Mouse (Mus musculus) hindbrain, embryonic 16.5 days (tissue): Measurements from ENCODE around the gene Ehbp1. TPM values are rescaled to one million over a fixed set of nuclear protein-coding genes. Genes with fewer than 3 reads are reported as not detected.

Source experiments
- ATAC-seq: fragments of 200-750 bp; cut with Nextera tagmentation; 2 replicates; pipeline ENCODE4 v1.8.0; 2017; ENCODE audit warnings: moderate TSS enrichment, moderate library complexity
- H3K27ac ChIP-seq: fragments of 300-500 bp; sonication (generic); 2 replicates; pipeline ENCODE4 v1.5.1; 2014; ENCODE audit warnings: low read depth, mild to moderate bottlenecking, control low read depth, low read length, moderate library complexity
- H3K27me3 ChIP-seq: fragments of 300-500 bp; sonication (generic); replicated peaks from 2 replicates; pipeline ENCODE4 v1.6.1; 2014; ENCODE audit warnings: low read length; ENCODE audit not compliant: control insufficient read depth, insufficient read depth
- H3K36me3 ChIP-seq: fragments of 300-500 bp; sonication (generic); 2 replicates; pipeline ENCODE4 v1.6.1; 2014; ENCODE audit warnings: mild to moderate bottlenecking, low read length, moderate library complexity, mixed read lengths; ENCODE audit not compliant: control insufficient read depth, insufficient read depth
- H3K4me1 ChIP-seq: fragments of 300-500 bp; sonication (generic); 2 replicates; pipeline ENCODE4 v1.6.1; 2014; ENCODE audit warnings: low read depth, low read length; ENCODE audit not compliant: control insufficient read depth, insufficient read depth
- H3K4me2 ChIP-seq: fragments of 300-500 bp; sonication (generic); 2 replicates; pipeline ENCODE4 v1.6.1; 2014; ENCODE audit warnings: mild to moderate bottlenecking, low read length, control low read depth, moderate library complexity
- H3K4me3 ChIP-seq: fragments of 300-500 bp; sonication (generic); 2 replicates; pipeline ENCODE4 v1.5.1; 2014; ENCODE audit warnings: mild to moderate bottlenecking, low read length, control low read depth, moderate library complexity
- H3K9ac ChIP-seq: fragments of 300-500 bp; sonication (generic); 2 replicates; pipeline ENCODE4 v1.6.1; 2014; ENCODE audit warnings: low read depth, mild to moderate bottlenecking, control low read depth, low read length, moderate library complexity
- H3K9me3 ChIP-seq: fragments of 300-500 bp; sonication (generic); 2 replicates; pipeline ENCODE4 v1.6.1; 2014; ENCODE audit warnings: mild to moderate bottlenecking, low read length, moderate library complexity; ENCODE audit not compliant: control insufficient read depth
- WGBS: fragments of 180-500 bp; shearing (Covaris S2); extraction: QIAGEN DNeasy Blood & Tissue Kit; methylation state at CpG from one replicate; pipeline ENCODE4 v1.1.7; 2014; 5-methylcytosine and 5-hydroxymethylcytosine counted together
- polyA plus RNA-seq: library from polyadenylated mRNA; unstranded; fragments of >200 nt; fragmentation: Nextera tagmentation; extraction: Ambion mirVana; gene quantifications from 2 replicates; pipeline ENCODE4 v1.2.1, GENCODE M21; 2015

Gene Ehbp1
- polyA plus RNA-seq, 1 experiment from 2014 or later, result 20.1 TPM

DNA sequence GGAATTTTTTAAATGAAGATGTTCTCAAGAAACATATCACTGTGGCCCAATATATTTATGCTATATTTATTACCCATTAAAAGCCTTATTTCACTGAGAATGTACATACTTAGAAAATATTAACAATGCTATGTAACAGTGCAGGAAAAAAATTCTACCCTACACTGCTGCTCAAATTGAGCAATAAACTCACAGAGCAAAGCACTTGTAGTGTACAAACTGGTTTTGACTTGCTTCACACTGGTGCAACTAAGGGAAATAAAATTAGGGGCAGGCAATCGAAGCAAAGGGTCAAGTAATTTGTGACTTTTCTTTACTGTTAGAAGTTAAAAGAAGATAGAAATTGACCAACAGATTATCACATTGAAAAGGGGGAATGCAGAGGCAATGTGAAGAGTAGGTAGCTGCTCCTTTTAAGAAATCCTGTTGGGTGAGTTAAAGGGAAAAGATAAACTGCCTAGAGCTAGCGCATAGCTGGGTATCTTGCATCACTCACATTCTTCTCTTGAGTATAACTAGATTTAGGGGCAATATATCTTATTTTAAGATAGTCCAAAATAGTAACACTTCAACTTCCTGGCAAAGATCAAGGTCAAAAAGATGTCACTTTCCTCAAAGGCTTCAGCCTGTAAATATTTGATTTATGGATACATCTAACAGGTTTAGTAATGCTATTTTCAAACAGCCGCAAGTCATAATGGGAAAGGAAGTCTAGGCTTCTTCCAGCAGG, 186.6 kb downstream of the Ehbp1 start:
- H3K4me2 ChIP-seq, result no peak overlapping the region
- H3K9me3 ChIP-seq, result no peaks in the 10 kb centered on the region
- no peaks in the 10 kb centered on the region for H3K27me3 ChIP-seq
- H3K4me3 ChIP-seq, result no peak overlapping the region
- H3K27ac ChIP-seq, result no peak overlapping the region
- 92% methylated on average over 3 of the region's 3 CpGs for WGBS
- no peak overlapping the region for H3K9ac ChIP-seq
- H3K36me3 ChIP-seq, result no peaks in the 10 kb centered on the region
- H3K4me1 ChIP-seq, result no peaks in the 10 kb centered on the region
- no peak for ATAC-seq

DNA sequence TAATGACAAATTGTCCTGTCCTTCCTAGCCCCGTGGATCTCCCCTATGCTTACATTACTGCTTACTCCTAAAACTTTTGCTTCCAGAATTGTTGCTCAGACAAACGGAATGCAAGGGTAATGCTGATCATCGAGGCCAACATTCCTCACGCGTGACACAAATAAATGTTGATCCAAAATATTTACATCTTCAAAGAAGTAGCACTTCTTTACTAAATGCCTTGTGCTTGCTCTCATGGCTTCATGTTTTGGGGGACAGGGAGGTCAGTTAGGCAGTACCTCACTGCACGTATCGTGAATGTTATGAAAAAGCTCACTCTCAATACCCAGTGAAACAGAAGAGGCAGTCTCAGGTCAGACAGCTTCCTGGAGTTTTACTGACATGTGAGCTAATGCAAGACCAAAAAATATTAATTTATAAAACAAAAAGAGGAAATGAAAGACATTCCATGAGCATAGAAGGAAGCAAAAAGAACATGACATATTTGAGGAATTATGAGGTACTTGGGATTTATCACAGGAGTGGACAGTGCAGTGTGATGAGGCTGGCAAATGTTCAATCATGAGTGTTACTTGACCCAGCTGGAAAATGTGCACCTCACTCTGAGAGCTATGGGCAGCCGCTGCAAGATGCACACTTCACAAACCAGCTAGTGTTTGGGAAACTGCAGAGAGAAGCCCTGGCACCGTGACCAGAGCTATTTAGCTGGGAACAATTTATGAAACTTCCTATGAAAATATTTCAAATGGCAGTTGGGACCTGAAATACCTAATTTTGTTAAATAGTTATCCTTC, 187.4 kb downstream of the Ehbp1 start:
- H3K27ac ChIP-seq, result no peak overlapping the region
- no peaks in the 10 kb centered on the region for H3K9me3 ChIP-seq
- no peak overlapping the region for H3K4me3 ChIP-seq
- H3K36me3 ChIP-seq, result no peaks in the 10 kb centered on the region; the same call in 1 of the 2 replicates
- H3K9ac ChIP-seq, result no peak overlapping the region
- no peaks in the 10 kb centered on the region for H3K27me3 ChIP-seq
- H3K4me2 ChIP-seq, result no peak overlapping the region
- ATAC-seq, result no peak
- H3K4me1 ChIP-seq, result no peaks in the 10 kb centered on the region
- WGBS, result 85% methylated on average over 9 of the region's 9 CpGs

DNA sequence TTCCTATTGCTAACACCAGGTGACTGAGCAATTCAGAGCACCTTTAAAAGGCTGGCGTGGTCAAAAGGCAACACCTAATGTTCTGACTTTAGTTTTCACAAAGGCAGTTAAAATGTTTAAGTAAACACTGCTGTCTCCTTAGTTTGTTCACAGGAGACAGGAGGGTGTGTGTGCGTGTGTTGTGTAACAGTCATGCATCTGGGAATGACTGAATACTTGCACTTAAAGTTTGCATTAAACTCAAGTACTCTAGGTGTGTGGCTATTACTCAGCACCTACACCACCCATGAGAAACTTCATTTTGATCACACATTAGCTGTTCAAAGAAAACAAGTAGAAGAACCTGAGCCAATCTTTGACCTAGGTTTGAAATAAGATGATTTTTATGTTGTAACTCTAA, 201.4 kb downstream of the Ehbp1 start:
- Histone ChIP-seq H3K4me1 (no peaks in the 10 kb centered on the region), H3K27ac (no peak overlapping the region), H3K9me3 (no peaks in the 10 kb centered on the region), H3K4me3 (no peak overlapping the region), H3K9ac (no peak overlapping the region), H3K4me2 (no peak overlapping the region), H3K36me3 (0 out of 2 replicates have a peak, but pooled peaks cover 5% of the 10 kb centered on the region), H3K27me3 (no peaks in the 10 kb centered on the region)
- no peak for ATAC-seq
- 84% methylated on average over 2 of the region's 2 CpGs for WGBS

DNA sequence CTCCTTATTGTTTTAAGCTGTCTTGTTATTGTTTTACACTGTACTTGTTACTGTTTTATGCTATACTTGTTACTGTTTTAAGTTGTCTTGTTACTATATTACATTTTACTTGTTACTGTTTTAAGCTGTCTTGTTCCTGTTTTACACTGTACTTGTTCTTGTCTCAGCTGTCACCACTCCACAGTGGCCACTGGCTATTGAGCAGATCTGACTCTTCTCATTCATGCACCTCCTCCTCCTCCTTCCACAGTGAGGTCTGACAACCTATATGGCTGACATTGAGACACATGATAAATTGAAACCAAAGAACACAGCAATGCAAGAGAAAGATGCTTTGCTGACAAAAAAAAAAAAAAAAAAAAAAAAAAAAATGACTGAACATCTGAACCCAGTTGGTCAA, 203.6 kb downstream of the Ehbp1 start:
- no peak overlapping the region for H3K4me3 ChIP-seq
- no peaks in the 10 kb centered on the region for H3K9me3 ChIP-seq
- no peaks in the 10 kb centered on the region for H3K27me3 ChIP-seq
- no peaks in the 10 kb centered on the region for H3K4me1 ChIP-seq
- no peak overlapping the region for H3K9ac ChIP-seq
- H3K36me3 ChIP-seq, result 0 out of 2 replicates have a peak, but pooled peaks cover 5% of the 10 kb centered on the region
- no peak overlapping the region for H3K27ac ChIP-seq
- H3K4me2 ChIP-seq, result no peak overlapping the region
- no peak for ATAC-seq

DNA sequence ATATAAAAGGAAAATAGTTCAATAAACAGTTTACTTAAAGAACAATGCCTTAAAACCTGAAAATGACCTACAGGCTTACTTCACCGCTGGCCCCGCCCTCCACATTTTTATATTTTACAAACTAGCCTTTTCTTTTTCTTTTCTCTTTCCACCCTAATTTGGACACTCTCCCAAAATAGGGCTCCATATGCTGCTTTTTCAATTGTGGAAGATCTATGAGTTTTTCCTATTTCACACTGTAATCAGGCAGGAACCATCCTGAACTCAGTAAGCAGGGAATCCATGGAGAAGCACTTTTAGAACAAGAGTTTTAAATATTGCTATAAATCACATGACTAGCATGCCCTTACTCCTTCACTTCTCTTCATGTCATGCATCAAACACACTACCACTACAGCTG, 216.9 kb downstream of the Ehbp1 start:
- no peaks in the 10 kb centered on the region for H3K4me1 ChIP-seq
- 93% methylated on average over 2 of the region's 2 CpGs for WGBS

DNA sequence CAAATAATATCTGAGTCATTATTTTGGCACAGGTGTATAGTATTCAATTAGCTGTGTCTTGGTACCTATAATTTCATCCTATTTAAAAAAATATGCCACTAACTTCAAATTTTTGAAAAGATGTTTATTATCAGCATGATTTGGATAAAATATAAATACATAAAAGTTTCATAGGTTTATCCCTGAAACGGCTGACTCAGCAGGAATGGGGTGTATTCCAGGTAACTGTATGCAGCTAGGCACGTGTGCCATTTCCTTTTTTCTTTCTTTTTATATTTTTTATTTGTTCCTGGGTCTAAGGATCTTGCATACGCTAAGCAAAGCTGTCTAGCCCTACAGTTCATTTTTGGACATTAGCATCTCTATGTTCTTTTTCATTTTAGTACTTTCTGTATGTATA, 223.2 kb downstream of the Ehbp1 start:
- no peak for ATAC-seq
- no peak overlapping the region for H3K4me2 ChIP-seq
- H3K4me3 ChIP-seq, result no peak overlapping the region

More for the DNA sequence above, 216.9 kb downstream of the Ehbp1 start:
- ATAC-seq, result no peak
- H3K9ac ChIP-seq, result no peak overlapping the region
- H3K36me3 ChIP-seq, result no peaks in the 10 kb centered on the region
- no peaks in the 10 kb centered on the region for H3K9me3 ChIP-seq
- H3K4me2 ChIP-seq, result no peak overlapping the region
- no peak overlapping the region for H3K27ac ChIP-seq
- H3K4me3 ChIP-seq, result no peak overlapping the region
- H3K27me3 ChIP-seq, result no peaks in the 10 kb centered on the region

DNA sequence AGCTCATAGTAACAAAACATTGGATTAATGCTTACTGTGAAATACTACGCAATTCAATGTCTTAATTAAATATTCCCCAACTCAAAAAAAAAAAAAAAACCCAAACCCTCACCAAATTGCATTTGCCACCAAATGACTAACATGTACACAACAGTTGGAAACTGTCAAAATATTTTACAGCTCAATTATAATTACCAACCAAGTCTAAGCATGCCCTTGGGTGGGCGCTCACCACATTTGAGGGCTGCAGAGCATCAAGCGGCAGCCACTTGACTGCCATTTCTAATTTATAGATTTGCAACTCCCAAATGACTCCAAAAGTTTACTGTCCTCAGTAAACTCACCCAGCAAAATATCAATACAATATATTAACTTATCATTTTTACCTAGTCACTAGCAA, 229.9 kb downstream of the Ehbp1 start:
- Histone ChIP-seq H3K36me3 (peaks cover 2% of the 10 kb centered on the region; the same call in 1 of the 2 replicates), H3K4me2 (no peak overlapping the region), H3K27ac (no peak overlapping the region), H3K27me3 (no peaks in the 10 kb centered on the region), H3K9me3 (no peaks in the 10 kb centered on the region), H3K9ac (no peak overlapping the region), H3K4me1 (no peaks in the 10 kb centered on the region), H3K4me3 (no peak overlapping the region)
- WGBS, result 91% methylated on average over 3 of the region's 3 CpGs
- ATAC-seq, result no peak

More for the DNA sequence above, 223.2 kb downstream of the Ehbp1 start:
- 96% methylated on average over 3 of the region's 3 CpGs for WGBS
- Histone ChIP-seq H3K9ac (no peak overlapping the region), H3K4me1 (no peaks in the 10 kb centered on the region), H3K27ac (no peak overlapping the region), H3K27me3 (no peaks in the 10 kb centered on the region), H3K9me3 (no peaks in the 10 kb centered on the region), H3K36me3 (no peaks in the 10 kb centered on the region)

DNA sequence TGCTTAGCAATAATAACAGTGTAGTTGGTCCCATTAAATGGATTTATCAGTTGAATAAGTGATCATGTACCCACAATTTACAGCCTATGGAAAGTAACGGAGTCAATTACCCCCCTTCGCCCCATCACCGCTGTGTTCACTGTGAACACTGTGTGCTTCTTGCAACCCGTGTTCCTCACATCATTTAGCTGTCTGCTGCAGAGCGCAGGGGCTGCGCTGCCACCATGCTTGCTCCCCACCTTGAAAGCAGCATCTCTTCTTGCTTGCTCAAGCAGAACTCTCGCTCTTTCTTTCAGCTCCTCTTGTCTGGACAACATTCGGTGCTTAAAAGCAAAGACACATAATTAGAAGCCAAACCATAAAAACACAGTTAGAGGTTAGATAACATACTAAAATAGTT, 252.7 kb downstream of the Ehbp1 start:
- ATAC-seq, result no peak
- Histone ChIP-seq H3K9ac (no peak overlapping the region), H3K36me3 (0 out of 2 replicates have a peak, but pooled peaks cover 2% of the 10 kb centered on the region), H3K4me2 (no peak overlapping the region), H3K4me1 (no peaks in the 10 kb centered on the region), H3K4me3 (no peak overlapping the region), H3K27me3 (no peaks in the 10 kb centered on the region), H3K27ac (no peak overlapping the region), H3K9me3 (no peaks in the 10 kb centered on the region)
- WGBS, result 57% methylated on average over 8 of the region's 8 CpGs

DNA sequence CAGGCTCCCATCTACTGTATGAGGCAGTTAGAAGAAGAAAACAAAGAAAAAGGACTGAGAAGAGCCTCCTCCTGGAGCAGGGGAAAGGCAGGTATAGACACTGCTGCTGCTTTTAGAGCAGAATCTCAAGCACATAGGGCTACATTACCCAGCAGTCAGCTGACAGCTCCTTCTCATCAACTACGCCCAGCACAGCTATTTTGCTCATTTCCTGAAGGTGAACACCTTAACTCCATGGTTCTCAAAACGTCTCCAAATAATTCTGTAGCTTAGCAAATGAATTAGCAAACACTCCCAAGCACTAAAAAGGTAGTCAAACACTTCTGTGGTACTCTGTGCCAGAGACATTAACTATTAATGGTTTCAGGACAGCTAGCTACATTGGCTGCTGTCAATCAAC, 278.7 kb downstream of the Ehbp1 start:
- WGBS, result 66% methylated on average over 2 of the region's 2 CpGs
- Histone ChIP-seq H3K9ac (no peak overlapping the region), H3K4me3 (no peak overlapping the region), H3K27ac (no peak overlapping the region), H3K36me3 (peaks cover 6% of the 10 kb centered on the region), H3K27me3 (no peaks in the 10 kb centered on the region), H3K4me2 (no peak overlapping the region), H3K4me1 (no peaks in the 10 kb centered on the region), H3K9me3 (no peaks in the 10 kb centered on the region)
- no peak for ATAC-seq
